Mouse (Mus musculus) limb, embryonic 13.5 days (tissue): Measurements from ENCODE around the gene Cdc34. TPM values are rescaled to one million over a fixed set of nuclear protein-coding genes. Genes with fewer than 3 reads are reported as not detected.

ENCODE experiments used
- ATAC-seq: fragments of 200-750 bp; cut with Nextera tagmentation; 2 replicates; pipeline ENCODE4 v1.8.0; 2017; ENCODE audit warnings: low read depth, moderate number of reproducible peaks, moderate TSS enrichment; ENCODE audit not compliant: low FRiP score
- H3K27ac ChIP-seq: fragments of 300-500 bp; sonication (generic); 2 replicates; pipeline ENCODE4 v1.5.1; 2015; ENCODE audit warnings: inconsistent platforms, mild to moderate bottlenecking, moderate library complexity
- H3K27me3 ChIP-seq: fragments of 300-500 bp; sonication (generic); 2 replicates; pipeline ENCODE4 v1.6.1; 2015; ENCODE audit warnings: mild to moderate bottlenecking, inconsistent platforms
- H3K36me3 ChIP-seq: fragments of 300-500 bp; sonication (generic); 2 replicates; pipeline ENCODE4 v1.6.1; 2015; ENCODE audit warnings: inconsistent platforms, mild to moderate bottlenecking, moderate library complexity
- H3K4me1 ChIP-seq: fragments of 300-500 bp; sonication (generic); 2 replicates; pipeline ENCODE4 v1.6.1; 2015; ENCODE audit warnings: inconsistent platforms
- H3K4me2 ChIP-seq: fragments of 300-500 bp; sonication (generic); replicated peaks from 2 replicates; pipeline ENCODE4 v1.6.1; 2015; ENCODE audit warnings: inconsistent platforms, mild to moderate bottlenecking, moderate library complexity
- H3K4me3 ChIP-seq: fragments of 300-500 bp; sonication (generic); 2 replicates; pipeline ENCODE4 v1.5.1; 2015; ENCODE audit warnings: moderate library complexity, mild to moderate bottlenecking, inconsistent platforms
- H3K9ac ChIP-seq: fragments of 300-500 bp; sonication (generic); 2 replicates; pipeline ENCODE4 v1.6.1; 2015; ENCODE audit warnings: mild to moderate bottlenecking, inconsistent platforms
- H3K9me3 ChIP-seq: fragments of 300-500 bp; sonication (generic); 2 replicates; pipeline ENCODE4 v1.6.1; 2016; ENCODE audit warnings: inconsistent platforms
- WGBS: fragments of 180-500 bp; shearing (Covaris S2); methylation state at CpG from one replicate; pipeline ENCODE4 v1.1.7; 2015; 5-methylcytosine and 5-hydroxymethylcytosine counted together
- polyA plus RNA-seq: library from polyadenylated mRNA; unstranded; fragments of >200 nt; fragmentation: Nextera tagmentation; extraction: Ambion mirVana; gene quantifications from 2 replicates; pipeline ENCODE4 v1.2.1, GENCODE M21; 2015

Cdc34 gene
- polyA plus RNA-seq, 1 experiment from 2014 or later, result 116 TPM

GRCm38 (mm10) chr10:79673054-79673453 lies 8.9 kb upstream of the Cdc34 start:
- H3K4me3 ChIP-seq, result no peak overlapping the region
- no peak for ATAC-seq
- no peak overlapping the region for H3K9ac ChIP-seq
- no peak overlapping the region for H3K4me2 ChIP-seq
- H3K27me3 ChIP-seq, result no peaks in the 10 kb centered on the region
- peaks cover 37% of the 10 kb centered on the region for H3K36me3 ChIP-seq
- no peaks in the 10 kb centered on the region for H3K9me3 ChIP-seq
- H3K4me1 ChIP-seq, result peaks cover 19% of the 10 kb centered on the region
- no peak overlapping the region for H3K27ac ChIP-seq
- WGBS, result 88% methylated on average over 3 of the region's 3 CpGs

- H3K27ac ChIP-seq, result no peak overlapping the region
- H3K9me3 ChIP-seq, result no peaks in the 10 kb centered on the region
- H3K4me3 ChIP-seq, result no peak overlapping the region
- peaks cover 10% of the 10 kb centered on the region for H3K4me1 ChIP-seq
- no peak for ATAC-seq
- H3K27me3 ChIP-seq, result no peaks in the 10 kb centered on the region
- H3K4me2 ChIP-seq, result no peak overlapping the region
- 60% methylated on average over 44 of the region's 44 CpGs for WGBS
- no peak overlapping the region for H3K9ac ChIP-seq
- peaks cover 37% of the 10 kb centered on the region for H3K36me3 ChIP-seq
Observed at GRCm38 (mm10) chr10:79675346-79676035, 6.5 kb upstream of the Cdc34 start.

DNA sequence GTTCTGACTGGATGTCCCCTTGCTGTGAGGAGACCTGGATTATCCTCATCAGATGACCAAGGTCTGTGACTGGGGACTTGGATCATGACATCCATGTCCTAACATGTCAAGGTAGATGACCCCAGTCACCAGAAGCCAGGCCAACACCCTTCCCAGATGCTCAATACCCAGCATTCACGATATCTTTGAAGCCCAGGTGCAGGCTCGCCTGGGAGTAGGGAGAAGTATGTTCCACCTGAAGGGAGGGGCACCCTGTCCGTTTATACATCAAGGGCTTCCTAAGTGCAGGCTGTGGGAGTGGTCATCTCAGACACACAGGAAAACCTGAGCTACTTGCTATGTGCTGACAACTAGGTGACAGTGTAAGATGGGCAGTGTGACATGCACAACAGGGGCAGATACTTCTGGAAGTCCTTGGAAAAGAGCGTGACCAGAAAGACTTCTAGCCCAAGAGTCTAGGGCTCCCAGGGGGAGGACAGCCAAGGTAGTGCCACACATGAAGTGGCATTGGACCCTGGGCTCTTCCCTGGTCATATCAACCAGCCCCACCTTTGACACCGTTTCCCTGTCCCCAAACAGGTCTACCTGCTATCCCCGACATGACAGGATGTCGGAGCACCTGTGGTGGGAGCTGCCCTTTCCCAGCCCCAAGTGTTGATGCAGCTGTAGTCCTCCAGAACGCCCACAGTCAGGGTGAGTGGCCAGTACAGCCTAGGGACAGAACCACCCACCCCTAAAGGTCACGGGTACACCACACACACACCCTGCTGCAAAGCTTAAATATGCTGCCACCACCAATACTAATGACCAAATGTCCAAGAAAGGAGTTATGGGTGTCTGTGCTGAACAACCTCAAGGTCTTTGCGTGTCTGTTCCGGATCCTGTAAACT lies 1.1 kb upstream of the Cdc34 start:
- peak; percentile 4; the same call in 1 of the 2 replicates for ATAC-seq
- WGBS, result 33% methylated on average over 11 of the region's 11 CpGs
- H3K4me2 ChIP-seq, result peak overlapping the region; percentile 69
- H3K27ac ChIP-seq, result peak overlapping the region; percentile 70
- peaks cover 23% of the 10 kb centered on the region for H3K36me3 ChIP-seq
- H3K9ac ChIP-seq, result peak overlapping the region; percentile 50
- no peaks in the 10 kb centered on the region for H3K27me3 ChIP-seq
- H3K4me3 ChIP-seq, result peak overlapping the region; percentile 91
- no peaks in the 10 kb centered on the region for H3K9me3 ChIP-seq
- peaks cover 23% of the 10 kb centered on the region for H3K4me1 ChIP-seq

DNA sequence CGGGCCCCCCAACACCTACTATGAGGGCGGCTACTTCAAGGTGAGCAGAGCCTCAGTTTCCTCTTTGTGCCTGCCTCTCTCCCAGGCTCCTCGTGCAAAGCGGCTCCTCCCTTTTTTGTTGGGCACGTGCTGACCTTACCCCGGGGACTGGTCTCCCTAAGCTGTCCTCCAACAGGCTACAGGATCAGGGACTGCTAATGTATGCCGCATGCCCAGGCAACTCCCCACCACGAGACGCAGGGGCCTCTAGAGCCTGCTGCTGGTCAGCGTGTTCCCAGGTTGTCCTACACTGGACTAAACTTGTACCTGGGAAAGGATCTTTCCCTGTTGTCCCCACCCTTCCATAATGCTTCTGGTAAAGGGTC lies 538 bp downstream of the Cdc34 start:
- peaks cover 23% of the 10 kb centered on the region for H3K4me1 ChIP-seq
- no peaks in the 10 kb centered on the region for H3K9me3 ChIP-seq
- 0% methylated on average over 10 of the region's 10 CpGs for WGBS
- peak overlapping the region; percentile 88 for H3K4me2 ChIP-seq
- peak overlapping the region; percentile 76 for H3K27ac ChIP-seq
- peaks cover 33% of the 10 kb centered on the region for H3K36me3 ChIP-seq
- 0 out of 2 replicates have a peak, but pooled peaks have one; percentile 0 for ATAC-seq
- no peaks in the 10 kb centered on the region for H3K27me3 ChIP-seq
- peak overlapping the region; percentile 89 for H3K9ac ChIP-seq
- peak overlapping the region; percentile 91 for H3K4me3 ChIP-seq

DNA sequence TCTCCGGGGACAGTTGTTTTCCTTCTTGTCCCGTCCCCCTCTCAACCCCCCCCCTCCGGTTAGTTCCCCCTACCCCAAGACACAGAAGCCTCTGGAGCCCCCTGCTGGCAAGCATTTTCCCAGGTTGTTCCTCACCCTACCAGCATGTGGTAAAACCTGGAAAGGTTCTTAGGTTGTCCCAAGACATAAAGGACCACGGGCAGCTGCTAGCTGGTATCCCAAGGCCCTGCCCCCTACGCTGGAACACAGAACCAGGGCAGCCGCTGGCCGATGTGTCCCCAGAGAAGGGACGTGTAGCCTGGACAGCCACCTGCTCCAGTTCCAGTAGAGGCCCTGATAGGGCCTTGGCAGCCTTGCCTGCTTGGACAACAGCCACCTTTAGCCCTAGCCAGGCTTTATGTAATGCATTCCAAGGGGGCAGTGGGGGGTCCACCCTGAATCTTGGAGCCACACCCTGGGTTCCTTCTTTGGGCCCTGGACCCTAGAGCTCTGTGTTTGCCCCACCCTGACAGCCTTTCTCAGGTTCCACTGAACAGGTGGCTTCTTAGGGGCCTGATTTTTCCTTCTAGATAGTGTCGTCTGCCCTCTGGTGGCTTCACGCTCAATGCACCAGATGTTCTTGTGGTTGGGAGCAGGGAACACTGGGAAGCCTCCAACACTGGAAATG lies 1.1 kb downstream of the Cdc34 start:
- 5% methylated on average over 10 of the region's 10 CpGs for WGBS

DNA sequence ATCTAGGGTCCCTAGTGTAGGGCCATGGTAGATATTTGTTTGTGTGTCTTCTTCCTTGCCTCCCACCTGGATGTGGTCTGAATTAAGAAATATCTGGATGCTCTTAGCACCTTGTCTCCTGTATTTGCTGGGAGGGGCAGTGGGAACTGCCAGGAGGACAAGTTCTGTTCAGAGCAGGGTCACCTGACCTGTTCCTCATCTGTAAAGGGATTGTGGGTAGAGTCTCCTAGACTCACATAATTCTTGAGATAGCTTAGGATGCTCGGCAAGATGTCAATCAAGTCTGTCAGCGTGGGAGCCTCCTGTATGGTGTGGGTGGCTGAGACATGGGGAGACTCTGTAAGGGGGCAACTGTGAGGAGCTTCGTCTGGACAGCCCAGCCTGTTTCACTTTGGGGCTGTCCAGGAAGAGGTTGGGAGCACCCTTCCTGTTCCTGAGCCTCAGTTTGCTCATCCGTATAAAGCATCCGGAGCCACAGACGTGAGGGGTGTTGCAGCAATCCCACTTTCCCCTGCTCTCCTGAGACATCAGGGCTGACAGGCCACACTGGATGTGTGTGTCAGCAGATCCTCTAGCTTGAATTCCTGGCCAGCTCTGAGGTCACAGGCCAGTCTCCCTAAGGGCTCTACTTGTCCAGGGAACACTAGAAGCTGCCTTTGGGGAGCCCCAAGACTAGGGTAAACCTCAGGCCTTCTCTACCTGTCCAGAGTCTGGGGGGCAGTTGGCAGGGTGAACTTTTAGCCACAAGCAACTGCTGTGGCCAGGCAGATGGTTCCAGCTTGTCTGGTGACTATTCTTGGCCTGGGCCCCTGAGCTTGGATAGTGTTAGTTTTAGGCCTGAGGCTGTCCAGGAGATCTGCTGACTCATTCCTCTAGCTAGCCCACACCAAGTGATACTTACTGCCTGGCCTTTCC lies 2.0 kb downstream of the Cdc34 start:
- H3K9me3 ChIP-seq, result no peaks in the 10 kb centered on the region
- H3K36me3 ChIP-seq, result peaks cover 48% of the 10 kb centered on the region
- H3K27me3 ChIP-seq, result no peaks in the 10 kb centered on the region
- H3K9ac ChIP-seq, result peak overlapping the region; percentile 89
- H3K4me2 ChIP-seq, result peak overlapping the region; percentile 88
- ATAC-seq, result no peak
- H3K27ac ChIP-seq, result no peak overlapping the region
- peaks cover 23% of the 10 kb centered on the region for H3K4me1 ChIP-seq
- peak overlapping the region; percentile 91 for H3K4me3 ChIP-seq
- WGBS, result 89% methylated on average over 6 of the region's 6 CpGs

More for the DNA sequence above, 1.1 kb downstream of the Cdc34 start:
- Histone ChIP-seq H3K36me3 (peaks cover 38% of the 10 kb centered on the region), H3K4me1 (peaks cover 23% of the 10 kb centered on the region), H3K9ac (peak overlapping the region; percentile 89), H3K27me3 (no peaks in the 10 kb centered on the region), H3K4me3 (peak overlapping the region; percentile 91), H3K27ac (peak overlapping the region; percentile 76), H3K4me2 (peak overlapping the region; percentile 88), H3K9me3 (no peaks in the 10 kb centered on the region)
- no peak for ATAC-seq

DNA sequence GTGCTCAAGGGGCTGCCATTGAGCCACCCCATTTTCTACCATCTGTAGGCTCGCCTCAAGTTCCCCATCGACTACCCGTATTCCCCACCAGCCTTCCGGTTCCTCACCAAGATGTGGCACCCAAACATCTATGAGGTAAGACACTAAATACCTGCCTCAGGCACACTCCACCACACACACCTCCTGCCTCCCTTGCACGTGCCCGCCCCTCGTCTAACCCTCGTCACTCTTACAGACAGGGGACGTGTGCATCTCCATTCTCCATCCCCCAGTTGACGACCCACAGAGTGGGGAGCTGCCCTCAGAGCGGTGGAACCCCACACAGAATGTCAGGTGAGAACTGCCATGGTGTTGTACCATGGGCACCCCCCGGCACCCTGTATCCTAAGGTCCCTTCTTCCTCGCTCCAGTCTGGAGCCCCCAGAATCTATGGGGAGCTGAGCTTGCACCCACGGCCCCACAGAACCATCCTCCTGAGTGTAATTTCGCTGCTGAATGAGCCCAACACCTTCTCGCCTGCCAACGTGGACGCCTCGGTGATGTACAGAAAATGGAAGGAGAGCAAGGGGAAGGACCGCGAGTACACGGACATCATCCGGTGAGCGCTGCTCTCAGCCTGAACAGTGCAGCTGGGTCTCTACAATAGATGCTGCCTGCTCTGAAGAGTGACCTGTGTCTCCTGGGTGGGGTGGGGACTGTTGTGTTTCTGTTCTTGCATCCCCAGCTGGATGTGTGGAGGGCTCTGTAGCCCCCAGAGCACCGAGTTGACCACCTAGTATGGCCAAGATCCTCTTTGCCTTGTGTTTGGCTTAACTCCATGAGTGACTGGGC lies 3.0 kb downstream of the Cdc34 start:
- WGBS, result 94% methylated on average over 25 of the region's 25 CpGs
- Histone ChIP-seq H3K27ac (no peak overlapping the region), H3K4me3 (no peak overlapping the region), H3K9me3 (no peaks in the 10 kb centered on the region), H3K27me3 (no peaks in the 10 kb centered on the region), H3K9ac (no peak overlapping the region), H3K36me3 (peaks cover 53% of the 10 kb centered on the region), H3K4me1 (peaks cover 23% of the 10 kb centered on the region), H3K4me2 (no peak overlapping the region)
- ATAC-seq, result no peak

DNA sequence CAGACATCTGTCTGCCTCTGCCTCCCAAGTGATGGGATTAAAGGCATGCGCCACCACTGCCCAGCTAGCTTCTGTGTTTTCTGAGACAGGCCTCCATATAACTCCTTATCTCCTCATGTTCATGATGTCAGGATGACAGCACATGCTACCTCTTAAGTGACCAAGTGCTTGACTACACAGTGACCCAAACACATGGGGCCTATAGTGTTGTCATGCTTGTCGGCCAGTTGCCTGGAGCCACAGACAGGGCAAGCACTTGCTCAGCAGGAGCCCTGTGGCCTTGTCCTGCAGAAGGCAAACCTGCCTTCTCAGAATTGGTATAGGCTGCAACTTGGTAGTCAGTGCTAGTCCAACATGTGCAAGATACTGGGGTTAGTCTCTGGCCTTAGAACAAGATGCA lies 4.2 kb downstream of the Cdc34 start:
- Histone ChIP-seq H3K4me2 (no peak overlapping the region), H3K4me3 (no peak overlapping the region), H3K9me3 (no peaks in the 10 kb centered on the region), H3K27ac (no peak overlapping the region), H3K36me3 (peaks cover 53% of the 10 kb centered on the region), H3K4me1 (peaks cover 18% of the 10 kb centered on the region), H3K9ac (no peak overlapping the region), H3K27me3 (no peaks in the 10 kb centered on the region)
- ATAC-seq, result no peak
- 91% methylated on average over 2 of the region's 2 CpGs for WGBS

- H3K36me3 ChIP-seq, result peaks cover 53% of the 10 kb centered on the region
Observed at GRCm38 (mm10) chr10:79686691-79687090, 4.7 kb downstream of the Cdc34 start.

DNA sequence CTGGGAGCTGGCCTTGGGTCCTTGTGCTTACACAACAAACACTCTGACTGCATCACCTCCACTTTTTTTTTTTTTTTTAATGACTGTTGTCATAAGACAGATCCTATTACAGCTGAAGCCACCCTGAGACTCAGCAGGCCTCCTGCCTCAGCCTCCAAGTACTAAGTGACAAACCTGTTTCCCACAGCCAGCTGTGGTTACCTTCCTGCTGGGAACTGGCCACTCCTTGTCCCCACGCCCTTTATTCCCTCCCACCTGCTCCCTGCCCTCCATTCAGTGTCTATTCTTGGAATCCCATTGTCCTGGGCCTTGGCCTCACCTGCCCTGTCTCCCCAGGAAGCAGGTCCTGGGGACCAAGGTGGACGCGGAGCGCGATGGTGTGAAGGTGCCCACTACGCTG lies 5.5 kb downstream of the Cdc34 start:
- no peak overlapping the region for H3K4me3 ChIP-seq
- no peak overlapping the region for H3K27ac ChIP-seq
- 95% methylated on average over 6 of the region's 6 CpGs for WGBS
- no peaks in the 10 kb centered on the region for H3K27me3 ChIP-seq
- H3K4me2 ChIP-seq, result no peak overlapping the region
- peaks cover 53% of the 10 kb centered on the region for H3K36me3 ChIP-seq
- no peak for ATAC-seq
- no peak overlapping the region for H3K9ac ChIP-seq
- H3K4me1 ChIP-seq, result peaks cover 16% of the 10 kb centered on the region
- H3K9me3 ChIP-seq, result no peaks in the 10 kb centered on the region

More at GRCm38 (mm10) chr10:79686691-79687090, 4.7 kb downstream of the Cdc34 start:
- 94% methylated on average over 1 of the region's 1 CpGs for WGBS
- Histone ChIP-seq H3K4me1 (peaks cover 16% of the 10 kb centered on the region), H3K27me3 (no peaks in the 10 kb centered on the region), H3K9me3 (no peaks in the 10 kb centered on the region), H3K27ac (no peak overlapping the region), H3K4me2 (no peak overlapping the region), H3K9ac (no peak overlapping the region), H3K4me3 (no peak overlapping the region)
- ATAC-seq, result no peak

DNA sequence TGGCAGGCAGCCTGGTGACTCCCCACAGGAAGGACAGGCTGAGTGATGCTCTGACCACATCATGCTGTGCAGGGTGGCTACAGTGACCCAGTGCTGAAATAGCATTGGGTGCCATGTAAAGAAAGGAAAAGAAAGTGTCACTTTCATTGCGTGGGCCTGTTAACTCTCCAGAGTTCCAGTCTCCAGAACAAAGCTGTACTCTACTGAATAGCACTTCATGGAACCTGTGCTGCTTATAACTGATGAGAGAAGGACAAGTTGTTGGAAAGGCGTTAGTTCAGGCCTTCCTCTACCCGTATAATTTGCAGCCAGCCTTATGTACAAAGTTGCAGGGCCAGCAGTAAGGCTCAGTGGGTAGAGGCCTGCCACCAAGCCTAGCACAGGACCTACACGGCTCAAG lies 6.7 kb downstream of the Cdc34 start, which contains the start of gene Gzmm:
Gene Gzmm, plus strand, starts transcription at position 301 of the 400 bp plus-strand sequence.
- no peak for ATAC-seq
- Histone ChIP-seq H3K4me2 (no peak within 1 kb of the TSS), H3K27ac (no peak within 1 kb of the TSS), H3K9me3 (no peaks in the 10 kb centered on the region), H3K4me1 (peaks cover 6% of the 10 kb centered on the region), H3K36me3 (peaks cover 53% of the 10 kb centered on the region), H3K27me3 (no peaks in the 10 kb centered on the region), H3K4me3 (no peak within 1 kb of the TSS), H3K9ac (no peak within 1 kb of the TSS)
- 73% methylated on average over 4 of the region's 4 CpGs for WGBS
